Mouse (Mus musculus): ENCODE data around the gene Slc16a12.

DNA sequence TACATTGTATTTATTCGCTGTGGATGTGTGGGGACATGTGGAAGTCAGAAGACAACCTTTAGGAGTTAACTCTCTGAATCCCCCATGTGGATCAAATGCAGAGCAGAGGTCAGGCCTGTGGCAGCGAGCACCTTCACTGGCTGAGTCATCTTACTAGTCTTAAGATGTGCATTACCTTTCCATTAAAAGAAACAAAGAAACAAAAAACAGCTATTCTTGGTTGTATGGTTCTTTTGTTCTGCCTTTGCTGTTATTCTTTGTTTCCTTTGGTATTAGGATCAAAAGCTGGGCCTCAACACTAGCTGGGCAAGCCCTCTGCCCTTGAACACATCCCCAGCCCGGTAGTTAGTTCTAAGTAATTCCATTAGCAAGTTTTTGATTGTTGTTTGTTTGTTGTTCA, 9.2 kb downstream of the Slc16a12 start:
- no peak for TF ChIP-seq POLR2A (IDR thresholded peaks at IDR 0.05; ENCODE audit: extremely low read depth, insufficient read depth, low read length)
- TF ChIP-seq CTCF (IDR thresholded peaks at IDR 0.05; ENCODE audit: extremely low read depth, insufficient read depth, low read length) = no peak

All from cortical plate, adult 2 months (tissue).